In the genomic region with DNA sequence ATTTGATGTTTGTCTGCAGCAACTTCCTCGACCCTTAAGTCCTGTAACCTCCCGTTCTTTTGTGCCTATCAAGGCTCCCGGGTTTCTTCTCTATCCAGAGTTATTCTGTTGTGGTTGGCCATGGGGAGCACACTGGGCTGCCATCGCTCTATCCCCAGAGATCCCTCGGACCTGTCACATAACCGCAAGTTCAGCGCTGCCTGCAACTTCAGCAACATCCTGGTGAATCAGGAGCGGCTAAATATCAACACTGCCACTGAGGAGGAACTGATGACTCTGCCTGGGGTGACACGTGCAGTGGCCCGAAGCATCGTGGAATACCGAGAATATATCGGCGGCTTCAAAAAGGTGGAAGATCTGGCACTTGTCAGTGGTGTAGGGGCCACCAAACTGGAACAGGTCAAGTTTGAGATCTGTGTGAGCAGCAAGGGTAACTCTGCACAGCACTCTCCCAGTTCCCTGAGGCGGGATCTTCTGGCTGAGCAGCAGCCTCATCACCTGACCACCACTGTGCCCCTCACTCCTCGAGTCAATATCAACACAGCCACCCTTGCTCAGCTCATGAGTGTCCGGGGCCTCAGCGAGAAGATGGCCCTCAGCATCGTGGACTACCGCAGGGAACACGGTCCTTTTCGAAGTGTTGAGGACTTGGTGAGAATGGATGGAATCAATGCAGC, we compare ENCODE assay signal across 8 mouse cellular contexts. TPM values are rescaled to one million over a fixed set of nuclear protein-coding genes. Genes with fewer than 3 reads are reported as not detected.
DNase-seq lines count a peak whose midpoint lies in the region; ATAC-seq and TF ChIP-seq lines count a peak whose summit lies in the region.

No protein-coding gene starts in this region.

- H3K9ac ChIP-seq in heart, embryonic 14.5 days (ENCODE audit: low read length): peak overlapping the region; percentile 84
- H3K9ac ChIP-seq in liver, embryonic 14.5 days (replicated peaks): no peak overlapping the region

- ATAC-seq in heart, embryonic 14.5 days (ENCODE audit: insufficient number of reproducible peaks, insufficient read depth, low FRiP score, low read depth): no peak
- ATAC-seq in liver, embryonic 14.5 days (ENCODE audit: insufficient read depth): no peak

- no peak for TF ChIP-seq CTCF in kidney, adult 2 months (conservative IDR thresholded peaks at IDR 0.05; ENCODE audit: insufficient read depth, insufficient read length, low read depth, low read length)
- no peak for TF ChIP-seq CTCF in bone marrow macrophage, adult 2 months (IDR thresholded peaks at IDR 0.05; ENCODE audit: low read depth, low read length)
- no peak for TF ChIP-seq CTCF in liver, embryonic 14.5 days (IDR thresholded peaks at IDR 0.05; ENCODE audit: low read depth)

- no peak overlapping the region for H3K27ac ChIP-seq in kidney, adult 2 months (ENCODE audit: insufficient read depth, low read depth, low read length)
- H3K27ac ChIP-seq in bone marrow macrophage, adult 2 months (ENCODE audit: insufficient read depth, low read depth, low read length): peak overlapping the region; percentile 49
- H3K27ac ChIP-seq in heart, embryonic 14.5 days (replicated peaks in 1 of 2; ENCODE audit: control insufficient read depth in 1 of 2, insufficient read depth in 1 of 2, low read depth in 2 of 2, low read length in 2 of 2): no peak overlapping the region
- H3K27ac ChIP-seq in liver, embryonic 14.5 days: no peak overlapping the region

- 48% methylated on average over 22 of the region's 22 CpGs for whole genome bisulfite sequencing in kidney, adult 2 months
- 28% methylated on average over 22 of the region's 22 CpGs for WGBS in heart, embryonic 14.5 days
- 30% methylated on average over 22 of the region's 22 CpGs for WGBS in liver, embryonic 14.5 days (ENCODE audit: insufficient replicate concordance)

- peak; percentile 22 for DNase-seq in kidney, adult 2 months
- DNase-seq in kidney, postnatal 25 days: no peak
- no peak for DNase-seq in liver, embryonic 14.5 days (ENCODE audit: low read depth in 3 of 3, low spot score in 3 of 3)
- peak; percentile 17 for DNase-seq in retina, postnatal 1 day
- no peak for DNase-seq in layer of hippocampus, adult 18-20 months (ENCODE audit: low spot score in 2 of 2)
- no peak for DNase-seq in layer of hippocampus, postnatal 10 days (ENCODE audit: low spot score in 2 of 2)

- no peak for TF ChIP-seq EP300 in liver, embryonic 14.5 days (IDR thresholded peaks at IDR 0.05; ENCODE audit: low read depth)

- H3K4me3 ChIP-seq in kidney, adult 2 months (ENCODE audit: insufficient read depth, low read depth, low read length): peak overlapping the region; percentile 32
- H3K4me3 ChIP-seq in bone marrow macrophage, adult 2 months (ENCODE audit: insufficient read depth, low read length): peak overlapping the region; percentile 75
- peak overlapping the region; percentile 64 to 83 for H3K4me3 ChIP-seq in heart, embryonic 14.5 days (ENCODE audit: control insufficient read depth in 1 of 2, insufficient read depth in 1 of 2, low read depth in 1 of 2, low read length in 2 of 2)
- H3K4me3 ChIP-seq in liver, embryonic 14.5 days (ENCODE audit: insufficient read depth in 1 of 2, low read depth in 2 of 2, low read length in 2 of 2): peak overlapping the region; percentile 27 to 62; a peak in 3 of 4 replicates

- TF ChIP-seq POLR2A in kidney, adult 2 months (IDR thresholded peaks at IDR 0.05; ENCODE audit: low read depth, low read length): no peak
- TF ChIP-seq POLR2A in bone marrow macrophage, adult 2 months (IDR thresholded peaks at IDR 0.05; ENCODE audit: borderline replicate concordance, low read depth, low read length): no peak

- peaks cover 4% of the 10 kb centered on the region; the same call in 1 of the 2 replicates for H3K4me1 ChIP-seq in kidney, adult 2 months (ENCODE audit: control insufficient read depth, insufficient read depth, low read length)
- H3K4me1 ChIP-seq in bone marrow macrophage, adult 2 months (ENCODE audit: control insufficient read depth, insufficient read depth, low read length): peaks cover 25% of the 10 kb centered on the region
- peaks cover 38 to 50% of the 10 kb centered on the region in 2 experiments for H3K4me1 ChIP-seq in heart, embryonic 14.5 days (ENCODE audit: control insufficient read depth in 2 of 2, insufficient read depth in 2 of 2, low read length in 2 of 2)
- peaks cover 0 to 5% of the 10 kb centered on the region in 2 experiments; a peak in 1 of 4 replicates for H3K4me1 ChIP-seq in liver, embryonic 14.5 days (replicated peaks; ENCODE audit: control insufficient read depth in 2 of 2, insufficient read depth in 2 of 2, low read length in 1 of 2)

- peak overlapping the region; percentile 82 for H3K4me2 ChIP-seq in heart, embryonic 14.5 days (ENCODE audit: low read length)
- H3K4me2 ChIP-seq in liver, embryonic 14.5 days (ENCODE audit: low read depth): peak overlapping the region; percentile 87

- no peaks in the 10 kb centered on the region for H3K36me3 ChIP-seq in kidney, adult 2 months (ENCODE audit: control insufficient read depth, insufficient read depth, low read length)
- no peaks in the 10 kb centered on the region for H3K36me3 ChIP-seq in heart, embryonic 14.5 days (ENCODE audit: control insufficient read depth, insufficient read depth, low read length)
- H3K36me3 ChIP-seq in liver, embryonic 14.5 days (replicated peaks; ENCODE audit: control insufficient read depth, insufficient read depth, low read depth): no peaks in the 10 kb centered on the region

- H3K27me3 ChIP-seq in kidney, adult 2 months (replicated peaks; ENCODE audit: control insufficient read depth, insufficient read depth, low read length): no peaks in the 10 kb centered on the region
- H3K27me3 ChIP-seq in heart, embryonic 14.5 days (ENCODE audit: control insufficient read depth, insufficient read depth, low read length): no peaks in the 10 kb centered on the region
- H3K27me3 ChIP-seq in liver, embryonic 14.5 days (ENCODE audit: control insufficient read depth, insufficient read depth, low read length): peaks cover 3% of the 10 kb centered on the region; the same call in 1 of the 2 replicates

- no peaks in the 10 kb centered on the region for H3K9me3 ChIP-seq in heart, embryonic 14.5 days (ENCODE audit: control insufficient read depth, low read length)
- H3K9me3 ChIP-seq in liver, embryonic 14.5 days (ENCODE audit: control insufficient read depth, low read length): no peaks in the 10 kb centered on the region

RNA-seq across cellular contexts. Expression of gene Eepd1, which starts 1.1 kb away (rescaled TPM):
- polyA plus RNA-seq in kidney, adult 2 months (2012; rRNA removed): 4.3 and 4.8 TPM in 2 replicates
- polyA plus RNA-seq in bone marrow macrophage, adult 2 months (2012; ENCODE audit: insufficient read depth, insufficient read length, missing spikeins): 26.6 and 27.2 TPM in 2 replicates
- 20.8 and 25.6 TPM in 2 replicates for polyA plus RNA-seq in heart, embryonic 14.5 days (2014; fragmentation: Nextera tagmentation; extraction: Ambion mirVana)
- 1.9 and 2.3 TPM in 2 replicates for polyA plus RNA-seq in liver, embryonic 14.5 days (2012; rRNA removed)
- 4.4 and 4.6 TPM in 2 replicates for polyA plus RNA-seq in liver, embryonic 14.5 days (2014; fragmentation: Nextera tagmentation; extraction: Ambion mirVana)
- 10 to 100 TPM; 18.7 to 19.6 TPM for total RNA-seq in layer of hippocampus, adult 18-20 months (2021)
- 10 to 100 TPM; 13.2 to 15.0 TPM for total RNA-seq in layer of hippocampus, postnatal 10 days (2021)

Comparison
In these comparisons a context has a peak if more than half of its experiments do, and no peak if none do; other contexts are left out.
1. DNase-seq: peak in kidney, adult 2 months (single experiment) and retina, postnatal 1 day (single experiment); none in kidney, postnatal 25 days (0 of 2), liver, embryonic 14.5 days (0 of 3), layer of hippocampus, adult 18-20 months (0 of 2) and layer of hippocampus, postnatal 10 days (0 of 2).
2. Peak in every context shown above with its lines, with median percentiles within 50 percentile points of each other: H3K4me3 ChIP-seq.